Mouse (Mus musculus) megakaryocyte, embryonic 14.5 days (primary cell): ENCODE results near the gene Naif1.

Source experiments
- FLI1 ChIP-seq: IDR thresholded peaks from 2 replicates; pipeline ENCODE4 v1.6.1; 2012; ENCODE audit warnings: low read length, inconsistent platforms, mixed read lengths
- GATA1 ChIP-seq: IDR thresholded peaks from 3 replicates; pipeline ENCODE4 v1.6.1; 2012; ENCODE audit warnings: mixed read lengths, low read length, inconsistent platforms, borderline replicate concordance

DNA sequence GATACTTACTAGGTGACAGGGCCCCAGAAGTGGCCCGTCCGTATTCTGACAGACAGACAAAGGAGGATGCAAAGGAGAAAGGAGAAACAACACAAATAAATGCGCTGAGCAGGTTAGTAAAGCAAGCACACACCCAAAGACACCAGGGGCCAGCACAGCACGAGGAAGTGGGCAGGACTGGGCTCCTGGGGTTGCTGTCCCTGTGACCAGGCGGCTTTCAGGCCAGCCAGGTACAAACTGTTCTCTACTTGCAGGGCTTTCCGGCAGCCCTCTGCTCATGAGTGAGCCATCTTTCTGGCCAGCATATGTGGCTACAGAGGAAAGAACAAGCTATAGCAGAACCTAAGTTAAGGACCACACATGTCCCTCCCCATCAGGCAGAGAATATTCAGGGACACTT is 29.6 kb upstream of the Naif1 start:
- TF ChIP-seq GATA1 (no peak), FLI1 (no peak)
